Mouse (Mus musculus): Measurements from ENCODE around the gene Btd. TPM values are rescaled to one million over a fixed set of nuclear protein-coding genes. Genes with fewer than 3 reads are reported as not detected.

Btd gene
- total RNA-seq, 2 experiments from 2014 or later = 17.0 to 18.5 TPM

DNA sequence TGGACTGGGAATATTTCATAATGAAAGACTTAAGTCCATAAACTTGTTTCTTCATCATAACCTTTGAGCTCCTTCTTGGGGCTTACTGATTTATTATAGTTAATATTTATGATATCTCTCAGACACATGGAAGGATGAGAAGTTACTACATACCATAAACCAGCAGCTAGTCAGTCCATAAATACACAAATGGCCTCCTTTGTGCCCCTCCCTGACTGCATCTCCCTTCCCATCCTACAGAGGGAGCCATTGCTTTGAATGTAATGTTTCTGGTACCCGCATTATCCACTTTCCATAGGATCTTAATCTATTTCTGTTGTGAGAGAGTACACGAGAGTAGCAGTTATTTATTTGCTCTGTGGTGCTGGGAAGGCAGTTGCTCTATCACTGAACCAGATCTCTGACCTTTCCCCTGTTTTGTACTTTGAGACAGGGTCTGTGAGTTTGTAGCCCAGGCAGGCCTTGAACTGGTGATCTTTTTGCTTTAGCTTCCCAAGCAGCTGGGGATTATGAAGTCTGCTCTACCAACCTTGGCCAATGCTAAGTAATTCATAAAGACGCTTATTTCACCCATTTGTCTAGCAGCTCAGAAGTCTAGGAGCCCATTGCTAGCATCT lies 4.2 kb downstream of the Btd start:
- ATAC-seq (ENCODE audit: poor library complexity, severe bottlenecking) = no peak

GRCm38 (mm10) chr14:31645920-31646319 lies 5.1 kb downstream of the Btd start:
- no peak for ATAC-seq (ENCODE audit: poor library complexity, severe bottlenecking)

DNA sequence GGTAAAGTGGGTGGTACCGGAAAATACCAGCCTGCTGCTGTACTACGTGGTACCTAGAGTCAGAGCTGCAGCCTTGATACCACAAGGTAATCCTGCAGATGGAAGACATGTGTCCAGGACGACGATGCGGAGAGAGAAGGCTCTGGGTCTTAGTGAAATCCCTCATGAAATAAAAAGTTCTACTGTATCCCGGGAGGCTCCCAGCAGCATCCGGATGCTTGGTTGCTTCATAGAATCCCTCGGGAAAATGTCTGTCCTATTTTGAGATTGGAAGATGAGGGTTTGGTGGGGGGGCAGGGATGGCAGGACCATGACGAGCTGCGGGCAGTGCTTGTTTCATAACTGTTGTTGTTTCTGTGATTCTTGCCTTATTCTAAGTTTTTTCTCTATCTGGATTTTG lies 7.2 kb downstream of the Btd start:
- no peak for ATAC-seq (ENCODE audit: poor library complexity, severe bottlenecking)

DNA sequence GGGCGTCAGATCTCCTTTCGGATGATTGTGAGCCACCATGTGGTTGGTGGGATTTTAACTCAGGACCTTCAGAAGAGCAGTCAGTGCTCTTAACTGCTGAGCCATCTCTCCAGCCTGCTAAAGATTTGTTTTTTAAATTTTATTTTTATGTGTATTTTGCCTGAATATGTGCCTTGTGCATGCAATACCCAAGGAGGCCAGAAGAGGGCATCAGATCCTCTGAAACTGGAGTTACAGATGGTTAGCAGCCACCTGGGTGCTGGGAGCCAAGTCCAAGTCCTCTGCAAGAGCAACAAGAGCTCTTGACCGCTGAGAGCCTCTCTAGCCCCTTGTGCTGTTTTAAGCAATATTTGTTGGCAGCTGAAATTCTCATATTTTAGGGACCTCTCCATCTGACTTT lies 9.5 kb downstream of the Btd start:
- no peak for ATAC-seq (ENCODE audit: poor library complexity, severe bottlenecking)

GRCm38 (mm10) chr14:31651206-31651605 lies 10.4 kb downstream of the Btd start:
- ATAC-seq (ENCODE audit: poor library complexity, severe bottlenecking) = no peak

DNA sequence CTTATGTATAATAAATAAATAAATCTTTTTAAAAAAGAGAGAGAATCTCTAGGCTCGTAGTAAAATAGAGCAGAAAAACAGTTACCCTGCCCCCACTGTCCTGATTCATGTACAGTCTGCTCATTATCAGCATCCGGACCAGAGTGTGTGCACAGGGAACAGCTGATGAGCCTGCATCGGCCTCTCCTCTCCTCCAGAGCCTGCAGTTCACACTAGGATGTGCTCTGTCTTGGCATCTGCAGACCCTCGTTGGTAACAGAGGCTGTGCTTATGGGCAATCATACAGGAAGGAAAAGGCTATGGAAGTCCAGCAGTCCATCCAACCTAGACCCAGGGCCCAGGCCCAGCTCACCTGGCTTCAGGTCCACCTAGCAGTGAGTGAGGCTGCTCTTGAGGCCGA lies 11.3 kb downstream of the Btd start:
- no peak for ATAC-seq (ENCODE audit: poor library complexity, severe bottlenecking)

- ATAC-seq (ENCODE audit: poor library complexity, severe bottlenecking) = no peak
Observed at GRCm38 (mm10) chr14:31652624-31653023, 11.8 kb downstream of the Btd start.

GRCm38 (mm10) chr14:31653101-31653875 lies 12.5 kb downstream of the Btd start:
- ATAC-seq (ENCODE audit: poor library complexity, severe bottlenecking) = no peak

GRCm38 (mm10) chr14:31654816-31655215 lies 14.0 kb downstream of the Btd start:
- no peak for ATAC-seq (ENCODE audit: poor library complexity, severe bottlenecking)

GRCm38 (mm10) chr14:31655406-31655805 lies 14.6 kb downstream of the Btd start:
- ATAC-seq (ENCODE audit: poor library complexity, severe bottlenecking) = no peak

DNA sequence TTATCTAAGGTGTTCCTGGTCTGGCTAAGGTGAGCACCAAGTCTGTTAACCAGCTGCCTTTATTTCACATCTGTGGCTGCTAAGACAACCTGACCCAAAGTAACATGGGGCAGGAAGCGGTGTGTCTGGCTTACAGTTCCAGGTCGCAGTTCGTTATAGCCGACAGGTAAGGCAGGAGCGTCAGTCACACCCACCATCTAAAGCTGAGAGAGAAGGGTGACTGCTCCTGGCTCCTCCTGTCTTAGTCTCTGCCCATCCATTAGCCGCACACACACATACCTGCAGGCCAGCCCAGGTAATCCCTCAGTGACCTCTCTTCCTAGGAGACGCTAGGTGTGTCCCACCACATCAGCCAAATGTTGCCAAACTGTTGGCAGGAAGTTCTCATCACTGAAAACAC lies 15.6 kb downstream of the Btd start:
- no peak for ATAC-seq (ENCODE audit: poor library complexity, severe bottlenecking)

DNA sequence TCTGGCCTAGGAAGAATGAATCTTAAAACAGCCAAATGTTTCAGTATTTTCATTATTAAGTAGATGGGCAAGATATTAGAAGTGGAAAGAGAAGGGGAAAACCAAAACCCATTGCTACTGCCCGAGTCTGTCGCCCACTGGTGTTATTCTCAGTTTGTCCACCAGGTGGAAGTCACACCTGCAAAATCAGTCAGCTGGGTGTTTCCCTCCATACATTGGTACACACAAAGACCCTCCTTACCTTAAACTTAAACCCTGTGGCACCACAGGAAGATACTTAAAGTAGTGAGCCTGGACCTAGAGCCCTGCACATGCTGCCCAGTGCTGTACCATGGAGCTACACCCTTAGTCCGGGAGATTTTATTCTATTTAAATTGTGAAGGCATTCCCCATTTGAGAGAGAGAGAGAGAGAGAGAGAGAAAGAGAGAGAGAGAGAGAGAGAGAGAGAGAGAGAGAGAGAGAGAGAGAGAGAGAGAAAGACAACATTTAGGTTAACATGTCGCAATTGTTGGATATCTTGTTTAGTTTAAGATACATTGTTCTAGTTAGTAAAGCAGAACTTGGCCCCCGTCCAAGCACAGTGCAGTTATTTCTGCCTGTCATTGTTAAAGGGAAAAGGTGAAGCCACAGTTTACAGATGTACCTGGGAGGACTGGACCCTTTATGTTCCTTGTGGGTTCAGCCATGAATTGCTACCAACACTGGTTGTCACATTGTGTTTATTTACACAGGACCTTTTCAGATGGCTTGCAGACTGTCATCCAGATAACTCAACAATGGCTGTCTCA lies 16.2 kb downstream of the Btd start:
- ATAC-seq (ENCODE audit: poor library complexity, severe bottlenecking) = peak; percentile 87

GRCm38 (mm10) chr14:31658126-31658680 lies 17.4 kb downstream of the Btd start:
- ATAC-seq (ENCODE audit: poor library complexity, severe bottlenecking) = no peak

GRCm38 (mm10) chr14:31659501-31660181 lies 18.8 kb downstream of the Btd start:
- no peak for ATAC-seq (ENCODE audit: poor library complexity, severe bottlenecking)

DNA sequence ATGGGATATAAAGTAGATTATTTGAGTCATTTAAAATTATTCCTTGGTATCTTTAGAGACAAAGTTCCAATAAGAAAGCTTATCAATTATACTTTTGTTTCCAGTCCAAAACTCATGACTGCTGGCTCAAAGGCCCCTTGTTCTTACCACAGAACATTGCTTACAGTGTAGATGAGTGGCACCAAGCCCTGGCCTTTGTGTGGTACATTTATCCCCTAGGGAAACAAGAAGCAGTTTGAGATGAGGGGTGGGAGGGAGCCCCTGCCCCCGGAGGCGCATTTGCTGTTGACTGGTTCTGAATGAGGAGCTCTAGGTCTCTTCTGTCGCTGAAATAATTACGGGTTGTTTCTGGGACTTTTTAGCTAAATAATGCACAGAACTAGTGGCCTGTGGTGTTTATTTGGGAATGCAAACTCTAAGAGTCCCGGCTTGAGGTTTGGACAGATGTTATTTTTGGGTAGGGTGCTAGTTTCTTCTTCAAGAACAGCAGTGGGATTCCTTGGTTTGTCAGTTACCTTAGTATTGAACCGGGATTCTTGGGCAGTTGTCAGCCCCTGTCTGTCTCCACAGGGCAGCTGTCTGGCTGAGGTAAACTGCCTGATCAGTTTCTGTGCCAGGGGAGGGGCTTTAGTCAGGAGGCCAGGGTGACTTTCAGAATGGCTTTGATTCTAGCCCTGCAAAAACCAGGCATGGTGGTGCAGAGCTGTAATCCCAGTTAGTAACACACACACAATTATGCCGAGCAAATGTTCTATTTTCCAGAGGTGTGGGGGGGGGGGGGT lies 19.7 kb downstream of the Btd start:
- no peak for ATAC-seq (ENCODE audit: poor library complexity, severe bottlenecking)

DNA sequence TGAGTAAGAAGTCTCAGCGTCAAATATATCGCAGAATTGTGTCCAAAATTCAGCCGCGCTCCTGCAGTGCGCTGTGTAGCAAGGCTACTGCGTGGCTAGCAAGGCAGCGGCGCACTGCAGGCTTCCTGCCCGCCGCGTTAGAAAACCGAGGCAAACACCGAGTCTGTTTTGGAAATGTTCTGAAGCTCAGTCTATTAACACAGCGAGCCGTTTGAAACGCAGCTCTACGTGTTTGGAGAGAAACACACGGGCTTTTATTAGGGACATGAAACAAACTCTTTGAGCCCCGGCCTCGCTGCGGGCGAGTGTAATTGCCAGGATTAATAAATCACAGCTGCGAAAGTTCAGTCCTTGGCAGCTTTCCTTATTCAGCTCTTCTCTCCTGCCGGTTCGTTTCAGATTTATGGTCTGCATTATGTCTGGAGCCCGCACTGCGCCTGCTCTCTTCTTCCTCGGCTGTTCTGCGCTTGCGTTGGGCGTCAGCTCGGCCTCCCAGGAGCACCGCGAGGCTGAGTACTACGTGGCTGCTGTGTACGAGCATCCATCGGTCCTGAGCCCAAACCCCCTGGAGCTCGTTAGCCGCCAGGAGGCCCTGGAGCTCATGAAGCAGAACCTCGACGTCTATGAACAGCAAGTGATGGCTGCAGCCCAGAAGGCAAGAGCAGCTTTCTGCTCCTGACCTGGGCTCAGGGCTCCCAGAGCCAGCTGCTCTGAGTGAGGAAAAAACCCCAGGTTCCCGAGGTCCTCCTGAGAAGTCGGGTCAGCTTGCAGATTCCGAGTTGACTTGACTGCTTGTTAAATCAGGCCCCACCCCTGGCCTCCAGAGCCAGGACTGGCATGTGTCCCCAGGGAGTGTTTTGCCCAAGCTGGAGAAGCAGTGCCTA lies 21.1 kb downstream of the Btd start:
- peak; percentile 67 for ATAC-seq (ENCODE audit: poor library complexity, severe bottlenecking)

- no peak for ATAC-seq (ENCODE audit: poor library complexity, severe bottlenecking)
Observed at GRCm38 (mm10) chr14:31662555-31663211, 21.9 kb downstream of the Btd start.

GRCm38 (mm10) chr14:31663376-31664099 lies 22.7 kb downstream of the Btd start:
- no peak for ATAC-seq (ENCODE audit: poor library complexity, severe bottlenecking)
